Mouse (Mus musculus) neural tube, embryonic 14.5 days (tissue): ENCODE results near the gene 9130213A22Rik. TPM values are rescaled to one million over a fixed set of nuclear protein-coding genes. Genes with fewer than 3 reads are reported as not detected.
A peak's percentile ranks its signal among the peaks of the same experiment; 100 is the strongest.
"Not testable (repeated sequence)": the region's sequence is repeated elsewhere in the genome, so short reads cannot be mapped to it uniquely, and the experiment has no call there.

Source experiments
- ATAC-seq: fragments of 200-750 bp; cut with Nextera tagmentation; 2 replicates; pipeline ENCODE4 v1.8.0; 2017; ENCODE audit warnings: low read depth, mild to moderate bottlenecking, moderate TSS enrichment, moderate library complexity
- H3K27ac ChIP-seq: fragments of 300-500 bp; sonication (generic); 2 replicates; pipeline ENCODE4 v1.5.1; 2014; ENCODE audit warnings: low read depth, mild to moderate bottlenecking, control low read depth, low read length, moderate library complexity, mixed read lengths
- H3K27me3 ChIP-seq: fragments of 300-500 bp; sonication (generic); 2 replicates; pipeline ENCODE4 v1.6.1; 2014; ENCODE audit warnings: low read length; ENCODE audit not compliant: control insufficient read depth, insufficient read depth
- H3K36me3 ChIP-seq: fragments of 300-500 bp; sonication (generic); 2 replicates; pipeline ENCODE4 v1.6.1; 2014; ENCODE audit warnings: low read length, mixed read lengths; ENCODE audit not compliant: control insufficient read depth, insufficient read depth
- H3K4me1 ChIP-seq: fragments of 300-500 bp; sonication (generic); 2 replicates; pipeline ENCODE4 v1.6.1; 2014; ENCODE audit warnings: low read length; ENCODE audit not compliant: control insufficient read depth, insufficient read depth
- H3K4me2 ChIP-seq: fragments of 300-500 bp; sonication (generic); 2 replicates; pipeline ENCODE4 v1.6.1; 2014; ENCODE audit warnings: mild to moderate bottlenecking, low read depth, low read length, control low read depth
- H3K4me3 ChIP-seq: fragments of 300-500 bp; sonication (generic); 2 replicates; pipeline ENCODE4 v1.5.1; 2014; ENCODE audit warnings: low read depth, low read length, control low read depth, mixed read lengths
- H3K9ac ChIP-seq: fragments of 300-500 bp; sonication (generic); replicated peaks from 2 replicates; pipeline ENCODE4 v1.6.1; 2014; ENCODE audit warnings: low read depth, mild to moderate bottlenecking, control low read depth, low read length, mixed read lengths
- H3K9me3 ChIP-seq: fragments of 300-500 bp; sonication (generic); 2 replicates; pipeline ENCODE4 v1.6.1; 2016; ENCODE audit warnings: low read length; ENCODE audit not compliant: control insufficient read depth
- WGBS: fragments of 180-500 bp; shearing (Covaris S2); extraction: QIAGEN DNeasy Blood & Tissue Kit; methylation state at CpG from one replicate; pipeline ENCODE4 v1.1.7; 2014; 5-methylcytosine and 5-hydroxymethylcytosine counted together
- polyA plus RNA-seq: library from polyadenylated mRNA; unstranded; fragments of >200 nt; fragmentation: Nextera tagmentation; extraction: Ambion mirVana; gene quantifications from 2 replicates; pipeline ENCODE4 v1.2.1, GENCODE M21; 2014

9130213A22Rik gene
- polyA plus RNA-seq, 1 experiment from 2014 or later = 0.48 TPM

- peak; percentile 92 for ATAC-seq
- WGBS = 0% methylated on average over 37 of the region's 37 CpGs
Observed at GRCm38 (mm10) chr11:69094697-69095429, 27.5 kb downstream of the 9130213A22Rik start, which contains the start of gene Per1. Gene Per1, plus strand, starts transcription at chr11:69095217.

GRCm38 (mm10) chr11:69093856-69094255 lies 28.5 kb downstream of the 9130213A22Rik start:
- H3K4me3 ChIP-seq, H3K4me2 ChIP-seq, H3K36me3 ChIP-seq, ATAC-seq, H3K27me3 ChIP-seq, H3K9me3 ChIP-seq, H3K27ac ChIP-seq, H3K9ac ChIP-seq: not testable (repeated sequence)
- 89% methylated on average over 7 of the region's 7 CpGs for WGBS
- peaks cover 40% of the 10 kb centered on the region for H3K4me1 ChIP-seq

More at GRCm38 (mm10) chr11:69094697-69095429, 27.5 kb downstream of the 9130213A22Rik start, which contains the start of gene Per1:
- Histone ChIP-seq H3K4me2 (peak within 1 kb of the TSS; percentile 73), H3K27ac (peak within 1 kb of the TSS; percentile 75), H3K27me3 (no peaks in the 10 kb centered on the region), H3K9me3 (no peaks in the 10 kb centered on the region), H3K36me3 (0 out of 2 replicates have a peak, but pooled peaks cover 7% of the 10 kb centered on the region), H3K4me1 (peaks cover 32% of the 10 kb centered on the region), H3K4me3 (peak within 1 kb of the TSS; percentile 35), H3K9ac (peak within 1 kb of the TSS; percentile 33; the same call in 1 of the 2 replicates)

- no peak overlapping the region for H3K4me2 ChIP-seq
- ATAC-seq = no peak
- H3K9ac ChIP-seq = no peak overlapping the region
- WGBS = 88% methylated on average over 4 of the region's 4 CpGs
- H3K27ac ChIP-seq = no peak overlapping the region
- H3K27me3 ChIP-seq = no peaks in the 10 kb centered on the region
- H3K4me1 ChIP-seq = peaks cover 35% of the 10 kb centered on the region
- no peak overlapping the region for H3K4me3 ChIP-seq
- 0 out of 2 replicates have a peak, but pooled peaks cover 8% of the 10 kb centered on the region for H3K36me3 ChIP-seq
- no peaks in the 10 kb centered on the region for H3K9me3 ChIP-seq
Observed at GRCm38 (mm10) chr11:69092871-69093270, 29.5 kb downstream of the 9130213A22Rik start.

DNA sequence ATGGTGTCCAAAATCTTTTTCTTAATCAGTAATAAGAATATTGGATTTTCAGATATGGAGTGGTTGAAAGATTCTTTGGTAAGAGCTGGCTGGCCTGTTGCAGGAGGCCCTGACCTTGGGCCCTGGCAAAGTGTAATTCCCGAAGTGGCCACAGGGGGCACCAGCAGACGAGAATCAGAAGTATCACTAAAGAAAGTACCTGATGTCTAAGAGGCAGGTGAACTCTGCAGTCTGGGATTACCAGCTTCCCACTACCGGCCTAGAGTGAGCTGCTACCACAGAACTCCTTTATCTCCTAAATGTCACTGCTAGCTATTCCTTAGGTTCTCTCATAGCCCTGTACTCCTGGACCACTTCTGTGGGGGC lies 30.0 kb downstream of the 9130213A22Rik start:
- no peaks in the 10 kb centered on the region for H3K9me3 ChIP-seq
- H3K9ac ChIP-seq = no peak overlapping the region
- 6% methylated on average over 3 of the region's 3 CpGs for WGBS
- H3K4me2 ChIP-seq = no peak overlapping the region
- no peak overlapping the region for H3K4me3 ChIP-seq
- no peak overlapping the region for H3K27ac ChIP-seq
- no peak for ATAC-seq
- H3K27me3 ChIP-seq = no peaks in the 10 kb centered on the region
- H3K36me3 ChIP-seq = 0 out of 2 replicates have a peak, but pooled peaks cover 8% of the 10 kb centered on the region
- H3K4me1 ChIP-seq = peaks cover 30% of the 10 kb centered on the region

DNA sequence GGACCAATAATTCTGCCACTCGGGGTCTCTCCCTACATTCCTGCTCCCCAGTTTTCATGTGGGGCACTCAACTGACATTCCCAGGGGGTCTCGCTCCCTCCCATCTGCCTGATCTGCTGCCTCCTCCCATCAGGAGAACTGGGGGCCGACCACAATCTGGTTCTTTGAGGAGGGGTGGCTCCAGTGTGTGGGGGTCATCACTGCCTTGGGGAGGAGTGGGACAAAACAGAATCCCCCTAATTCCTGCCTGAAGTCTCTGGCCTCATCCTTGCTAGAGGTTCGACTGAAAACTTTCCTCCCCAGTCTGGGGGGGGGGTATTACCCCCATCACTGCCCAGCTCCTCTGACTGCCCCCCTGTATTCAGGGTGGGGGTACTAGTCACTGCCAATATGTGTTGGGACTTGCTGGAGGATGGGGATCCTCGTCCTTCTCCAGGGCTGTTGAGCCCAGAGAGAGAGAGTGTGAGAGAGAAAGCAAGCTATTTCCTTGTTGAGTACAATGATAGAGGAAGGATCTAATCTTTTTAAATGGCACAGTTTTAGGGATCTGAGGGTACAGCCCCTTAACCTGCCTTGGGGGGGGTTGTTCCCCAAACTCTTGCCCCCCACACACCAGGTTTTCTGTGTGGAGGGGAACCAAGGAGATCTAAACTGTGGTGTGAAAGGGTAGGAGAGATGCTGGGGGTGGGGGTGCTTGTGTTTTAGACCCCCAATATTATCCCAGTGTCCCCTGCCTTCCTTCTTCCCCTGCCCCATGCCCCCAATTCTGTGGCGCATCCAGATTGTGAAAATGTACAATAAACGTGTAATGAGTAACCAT lies 30.6 kb downstream of the 9130213A22Rik start:
- WGBS = 67% methylated on average over 7 of the region's 7 CpGs
- 0 out of 2 replicates have a peak, but pooled peaks cover 8% of the 10 kb centered on the region for H3K36me3 ChIP-seq
- no peak for ATAC-seq
- peaks cover 28% of the 10 kb centered on the region for H3K4me1 ChIP-seq
- no peaks in the 10 kb centered on the region for H3K9me3 ChIP-seq
- H3K27me3 ChIP-seq = no peaks in the 10 kb centered on the region
- H3K4me3 ChIP-seq = no peak overlapping the region
- H3K27ac ChIP-seq = no peak overlapping the region
- H3K9ac ChIP-seq = no peak overlapping the region
- no peak overlapping the region for H3K4me2 ChIP-seq

GRCm38 (mm10) chr11:69090367-69090766 lies 32.0 kb downstream of the 9130213A22Rik start:
- Histone ChIP-seq H3K27me3 (no peaks in the 10 kb centered on the region), H3K27ac (no peak overlapping the region), H3K9me3 (no peaks in the 10 kb centered on the region), H3K4me1 (peaks cover 21% of the 10 kb centered on the region), H3K4me2 (peak overlapping the region; percentile 98; the same call in 1 of the 2 replicates), H3K36me3 (0 out of 2 replicates have a peak, but pooled peaks cover 8% of the 10 kb centered on the region), H3K4me3 (no peak overlapping the region), H3K9ac (peak overlapping the region; percentile 100; the same call in 1 of the 2 replicates)
- WGBS = 59% methylated on average over 6 of the region's 6 CpGs
- ATAC-seq = no peak

GRCm38 (mm10) chr11:69089616-69090290 lies 32.6 kb downstream of the 9130213A22Rik start:
- peak overlapping the region; percentile 100 for H3K4me3 ChIP-seq
- H3K36me3 ChIP-seq = 0 out of 2 replicates have a peak, but pooled peaks cover 8% of the 10 kb centered on the region
- H3K4me2 ChIP-seq = peak overlapping the region; percentile 98
- H3K9me3 ChIP-seq = no peaks in the 10 kb centered on the region
- H3K27ac ChIP-seq = no peak overlapping the region
- WGBS = 88% methylated on average over 12 of the region's 12 CpGs
- H3K4me1 ChIP-seq = peaks cover 20% of the 10 kb centered on the region
- no peak for ATAC-seq
- H3K9ac ChIP-seq = peak overlapping the region; percentile 100
- no peaks in the 10 kb centered on the region for H3K27me3 ChIP-seq

GRCm38 (mm10) chr11:69088856-69089615 lies 33.4 kb downstream of the 9130213A22Rik start:
- ATAC-seq = peak; percentile 12; the same call in 1 of the 2 replicates
- Histone ChIP-seq H3K9me3 (no peaks in the 10 kb centered on the region), H3K4me2 (peak overlapping the region; percentile 98), H3K27ac (peak overlapping the region; percentile 95), H3K27me3 (no peaks in the 10 kb centered on the region), H3K4me1 (peaks cover 20% of the 10 kb centered on the region), H3K36me3 (0 out of 2 replicates have a peak, but pooled peaks cover 8% of the 10 kb centered on the region), H3K9ac (peak overlapping the region; percentile 100), H3K4me3 (peak overlapping the region; percentile 100)
- 11% methylated on average over 25 of the region's 25 CpGs for WGBS
